Mouse (Mus musculus) ES-E14 (cell line): ENCODE results near the gene Rora.

Experiments used
- ZC3H11A ChIP-seq: IDR thresholded peaks from 2 replicates; pipeline ENCODE4 v1.6.1; 2012; ENCODE audit warnings: low read depth, mild to moderate bottlenecking, inconsistent platforms, low read length, borderline replicate concordance
- ZNF384 ChIP-seq: IDR thresholded peaks from 2 replicates; pipeline ENCODE4 v1.6.1; 2012; ENCODE audit warnings: low read depth, low read length, inconsistent platforms

GRCm38 (mm10) chr9:69285011-69285410 lies 631.4 kb downstream of the Rora start:
- TF ChIP-seq ZNF384: no peak
- TF ChIP-seq ZC3H11A: no peak
